ENCODE assay signal across 8 mouse cellular contexts in the genomic region with DNA sequence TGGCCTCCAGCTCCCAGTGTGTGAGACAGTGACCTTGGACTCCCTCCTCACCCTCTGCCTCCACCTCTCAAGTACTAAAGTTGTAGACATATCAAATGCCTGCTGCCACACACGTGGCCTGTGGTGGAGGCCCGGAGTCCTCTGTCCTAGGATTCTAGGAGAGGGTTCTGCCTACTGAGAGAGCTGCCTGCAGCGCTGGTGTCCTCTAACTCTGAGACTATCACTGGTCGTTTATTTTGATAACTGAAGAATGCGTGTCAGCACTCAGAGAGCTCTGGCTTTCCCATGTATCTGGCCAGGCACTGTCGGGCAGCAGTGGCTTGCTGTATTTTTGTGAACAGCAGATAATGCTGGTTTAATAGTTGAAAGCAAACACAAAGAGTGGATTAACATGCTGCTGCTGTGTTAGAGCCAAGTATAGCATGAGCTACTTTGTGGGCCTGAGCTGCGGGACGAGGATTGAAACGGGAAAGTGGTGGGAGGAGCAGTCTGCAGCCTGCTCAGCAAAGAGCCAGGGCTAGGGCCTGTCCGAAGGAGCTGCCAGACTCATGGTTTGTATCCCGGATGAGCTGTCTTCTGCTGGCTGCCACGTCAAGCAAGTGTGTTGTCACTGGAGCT. TPM values are rescaled to one million over a fixed set of nuclear protein-coding genes. Genes with fewer than 3 reads are reported as not detected.
A peak's percentile ranks its signal among the peaks of the same experiment; 100 is the strongest.
DNase-seq lines count a peak whose midpoint lies in the region; ATAC-seq and TF ChIP-seq lines count a peak whose summit lies in the region.

No protein-coding gene starts in this region.

- ATAC-seq in intestine, postnatal 0 days = no peak
- no peak for ATAC-seq in neural tube, embryonic 13.5 days (ENCODE audit: low read depth)

- H3K4me2 ChIP-seq in intestine, postnatal 0 days (replicated peaks; ENCODE audit: low read depth) = no peak overlapping the region; the same call in 1 of the 2 replicates
- H3K4me2 ChIP-seq in neural tube, embryonic 13.5 days = no peak overlapping the region

- no peak for DNase-seq in spleen, adult 2 months (ENCODE audit: low read depth in 1 of 2, low spot score in 2 of 2)
- no peak for DNase-seq in spleen, postnatal 14 days (ENCODE audit: low spot score in 2 of 2)
- peak; percentile 38 for DNase-seq in gastrocnemius, postnatal 10 days
- no peak for DNase-seq in frontal cortex, postnatal 36 days (ENCODE audit: low spot score in 2 of 2)
- DNase-seq in right cerebral cortex, postnatal 14 days = no peak
- no peak for DNase-seq in cerebellum, postnatal 10 days

- TF ChIP-seq CTCF in spleen, adult 2 months (IDR thresholded peaks at IDR 0.05; ENCODE audit: extremely low read depth, insufficient read depth, insufficient read length, insufficient replicate concordance) = no peak
- TF ChIP-seq CTCF in intestine, postnatal 0 days (IDR thresholded peaks at IDR 0.05; ENCODE audit: low read depth) = no peak

- H3K9ac ChIP-seq in intestine, postnatal 0 days (ENCODE audit: low read depth, low read length) = no peak overlapping the region; the same call in 1 of the 2 replicates
- no peak overlapping the region for H3K9ac ChIP-seq in neural tube, embryonic 13.5 days

- H3K4me3 ChIP-seq in spleen, adult 2 months (ENCODE audit: extremely low read depth, insufficient read depth, insufficient read length) = no peak overlapping the region
- H3K4me3 ChIP-seq in intestine, postnatal 0 days (ENCODE audit: low read depth, low read length) = no peak overlapping the region
- H3K4me3 ChIP-seq in neural tube, embryonic 13.5 days = no peak overlapping the region

- H3K9me3 ChIP-seq in intestine, postnatal 0 days (ENCODE audit: control insufficient read depth) = no peaks in the 10 kb centered on the region
- no peaks in the 10 kb centered on the region for H3K9me3 ChIP-seq in neural tube, embryonic 13.5 days

- H3K36me3 ChIP-seq in spleen, adult 2 months (ENCODE audit: control insufficient read depth, insufficient read depth, low read length) = peaks cover 3% of the 10 kb centered on the region
- peaks cover 7% of the 10 kb centered on the region for H3K36me3 ChIP-seq in intestine, postnatal 0 days (ENCODE audit: control insufficient read depth, insufficient read depth)
- 0 out of 2 replicates have a peak, but pooled peaks cover 9% of the 10 kb centered on the region for H3K36me3 ChIP-seq in neural tube, embryonic 13.5 days

- H3K27ac ChIP-seq in spleen, adult 2 months (ENCODE audit: insufficient read depth, low read length) = 0 out of 2 replicates have a peak overlapping the region, but pooled peaks have one; percentile 14
- peak overlapping the region; percentile 54 for H3K27ac ChIP-seq in intestine, postnatal 0 days (ENCODE audit: low read depth, low read length)
- 0 out of 2 replicates have a peak overlapping the region, but pooled peaks have one; percentile 1 for H3K27ac ChIP-seq in neural tube, embryonic 13.5 days (replicated peaks)

- no peak for TF ChIP-seq POLR2A in spleen, adult 2 months (IDR thresholded peaks at IDR 0.05; ENCODE audit: low read depth, low read length)

- no peaks in the 10 kb centered on the region for H3K27me3 ChIP-seq in spleen, adult 2 months (ENCODE audit: control insufficient read depth, insufficient read depth, low read length)
- no peaks in the 10 kb centered on the region for H3K27me3 ChIP-seq in intestine, postnatal 0 days (replicated peaks; ENCODE audit: control insufficient read depth, insufficient read depth, low read length)
- H3K27me3 ChIP-seq in neural tube, embryonic 13.5 days = no peaks in the 10 kb centered on the region

- H3K4me1 ChIP-seq in spleen, adult 2 months (ENCODE audit: control insufficient read depth, insufficient read depth, insufficient read length) = no peaks in the 10 kb centered on the region
- H3K4me1 ChIP-seq in intestine, postnatal 0 days (replicated peaks; ENCODE audit: control insufficient read depth, insufficient read depth, low read length) = 0 out of 2 replicates have a peak, but pooled peaks cover 4% of the 10 kb centered on the region
- peaks cover 51% of the 10 kb centered on the region for H3K4me1 ChIP-seq in neural tube, embryonic 13.5 days (replicated peaks)

- 90% methylated on average over 12 of the region's 12 CpGs for WGBS in spleen, adult 2 months
- 34% methylated on average over 12 of the region's 12 CpGs for WGBS in intestine, postnatal 0 days
- WGBS in neural tube, embryonic 13.5 days = 61% methylated on average over 12 of the region's 12 CpGs

RNA-seq across cellular contexts. Expression of a gene that starts 13.1 kb away (rescaled TPM):
- 30.1 and 32.9 TPM in 2 replicates for polyA plus RNA-seq in spleen, adult 2 months (2012; rRNA removed)
- 10 to 100 TPM; 91.6 to 93.4 TPM for total RNA-seq in gastrocnemius, postnatal 10 days (2021)
- polyA plus RNA-seq in intestine, postnatal 0 days (2015; fragmentation: Nextera tagmentation; extraction: Ambion mirVana) = 22.8 and 23.9 TPM in 2 replicates
- polyA plus RNA-seq in neural tube, embryonic 13.5 days (2015; fragmentation: Nextera tagmentation; extraction: Ambion mirVana) = 57.6 and 67.0 TPM in 2 replicates

Comparison
In these comparisons a context has a peak if more than half of its experiments do, and no peak if none do; other contexts are left out.
1. H3K27ac ChIP-seq: peak in every context shown above with its lines; median percentile 54 in intestine, postnatal 0 days; 14 in spleen, adult 2 months; 1 in neural tube, embryonic 13.5 days.